Mouse (Mus musculus) left cerebral cortex, adult 2 months (tissue): ENCODE measurements around the gene Pqbp1. TPM values are rescaled to one million over a fixed set of nuclear protein-coding genes. Genes with fewer than 3 reads are reported as not detected.

Experiments
- DNase-seq, 2 experiments: peaks; one replicate each; pipeline ENCODE4 v3.0.0; 2021 to 2022; ENCODE audit warnings: low spot score in 2 of 2, mixed read lengths in 1 of 2; ENCODE audit errors: extremely low spot score in 1 of 2
- H3K27ac ChIP-seq: fragments of 200-600 bp; 2 replicates; pipeline ENCODE4 v1.8.1; 2022
- H3K4me3 ChIP-seq: fragments of 200-600 bp; 2 replicates; pipeline ENCODE4 v1.8.1; 2022
- CTCF ChIP-seq: fragments of 200-600 bp; IDR thresholded peaks from 2 replicates; pipeline ENCODE4 v1.8.1; 2022; ENCODE audit warnings: antibody characterized with exemption, mild to moderate bottlenecking, moderate library complexity
- intact Hi-C: fragments of 180-260 bp; cut with DNase I; formaldehyde crosslinking; loops from one replicate; pipeline ENCODE4 v1.15.1; 2025
- total RNA-seq, 2 experiments: library from RNA; stranded (reverse); gene quantifications; 2 replicates each; pipeline ENCODE4 v1.2.3; 2021

The Pqbp1 gene
- total RNA-seq, 2 experiments from 2014 or later: 80.5 to 83.6 TPM

DNA sequence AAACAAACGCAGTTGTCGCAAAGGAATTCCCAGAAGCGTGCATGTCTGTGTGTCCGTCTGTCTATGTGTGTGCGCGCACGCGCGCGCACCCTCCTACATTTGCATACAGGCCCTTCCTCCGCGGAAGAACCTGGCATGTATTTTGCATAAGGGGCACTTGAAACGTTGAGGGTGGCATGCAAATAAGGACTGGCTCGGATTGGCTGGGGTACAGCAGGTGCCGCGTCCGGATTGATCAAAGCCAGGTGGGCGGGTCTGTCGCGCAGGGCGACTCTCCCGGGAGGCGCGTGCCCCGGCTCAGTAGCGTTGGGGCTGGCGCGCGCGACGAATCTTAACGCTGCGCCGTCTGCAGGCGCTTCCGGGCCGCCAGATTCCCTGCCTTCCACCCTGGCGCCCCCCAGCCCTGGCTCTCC lies 21.1 kb downstream of the Pqbp1 start, which contains the start of gene Pim2:
Pim2 (plus strand) TSS at position 256 of the 413 bp plus-strand sequence.
- TF ChIP-seq CTCF: no peak
- intact Hi-C loops: no loop called here
- Histone ChIP-seq H3K4me3 (peak within 1 kb of the TSS; percentile 64), H3K27ac (peak within 1 kb of the TSS; percentile 90)
- peak; percentile 75 to 82 for DNase-seq

- intact Hi-C loops: no loop called here
- DNase-seq: no peak
- H3K27ac ChIP-seq: no peak overlapping the region
- no peak overlapping the region for H3K4me3 ChIP-seq
- no peak for TF ChIP-seq CTCF
Observed at GRCm38 (mm10) chrX:7869826-7870225, 29.2 kb downstream of the Pqbp1 start.

DNA sequence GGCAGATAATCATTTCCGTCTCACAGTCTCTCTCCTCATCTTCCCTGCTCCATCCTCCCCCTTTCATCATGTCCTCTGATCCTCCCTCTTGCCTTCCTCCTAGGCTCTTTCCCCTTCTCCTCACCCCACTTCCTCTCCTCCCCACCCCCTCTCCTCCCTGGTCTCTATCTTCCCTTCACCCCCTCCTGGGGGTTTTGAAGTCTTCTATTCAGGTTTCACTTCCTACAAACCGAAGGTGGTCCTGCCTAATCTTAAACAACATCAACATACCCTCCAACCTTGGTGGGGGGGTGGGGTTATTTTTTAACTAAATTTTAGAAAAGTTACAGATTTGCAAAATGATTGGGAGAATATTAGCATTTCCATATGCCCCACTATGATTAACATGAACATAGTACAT lies 30.6 kb downstream of the Pqbp1 start:
- intact Hi-C loops: no loop called here
- no peak for DNase-seq
- no peak for TF ChIP-seq CTCF
- Histone ChIP-seq H3K27ac (no peak overlapping the region), H3K4me3 (no peak overlapping the region)

GRCm38 (mm10) chrX:7867141-7867540 lies 31.9 kb downstream of the Pqbp1 start:
- DNase-seq: no peak
- Histone ChIP-seq H3K4me3 (no peak overlapping the region), H3K27ac (no peak overlapping the region)
- TF ChIP-seq CTCF: no peak
- intact Hi-C loops: no loop called here

GRCm38 (mm10) chrX:7865786-7866185 lies 33.3 kb downstream of the Pqbp1 start:
- no peak for TF ChIP-seq CTCF
- Histone ChIP-seq H3K27ac (no peak overlapping the region), H3K4me3 (no peak overlapping the region)
- DNase-seq: no peak
- intact Hi-C loops: no loop called here

DNA sequence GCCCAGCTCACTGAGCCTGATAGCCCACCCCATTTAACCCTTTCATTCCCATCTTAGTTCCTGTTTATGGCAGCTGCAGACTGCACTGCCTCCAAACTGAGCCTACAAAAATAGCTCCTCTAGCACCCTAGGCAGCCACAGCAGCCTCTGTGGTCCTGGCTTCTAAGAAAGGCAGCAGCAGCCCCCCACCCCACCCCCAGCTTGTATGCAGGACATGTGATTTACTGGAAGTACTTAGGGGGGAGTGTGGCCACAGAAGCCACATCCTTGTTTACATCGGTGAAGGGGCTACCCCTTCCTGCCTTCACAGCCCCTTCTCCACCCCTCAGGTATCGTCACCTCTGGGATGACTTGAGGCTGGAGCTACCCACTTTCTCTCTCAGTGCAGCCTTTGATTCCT lies 33.7 kb downstream of the Pqbp1 start:
- intact Hi-C loops: no loop called here

GRCm38 (mm10) chrX:7864551-7864950 lies 34.5 kb downstream of the Pqbp1 start:
- H3K4me3 ChIP-seq: no peak overlapping the region
- no peak overlapping the region for H3K27ac ChIP-seq
- intact Hi-C loops: no loop called here
- no peak for TF ChIP-seq CTCF
- DNase-seq: no peak

More for the DNA sequence above, 33.7 kb downstream of the Pqbp1 start:
- DNase-seq: no peak
- no peak overlapping the region for H3K27ac ChIP-seq
- no peak for TF ChIP-seq CTCF
- no peak overlapping the region for H3K4me3 ChIP-seq

GRCm38 (mm10) chrX:7863181-7863580 lies 35.9 kb downstream of the Pqbp1 start:
- Histone ChIP-seq H3K4me3 (no peak overlapping the region), H3K27ac (no peak overlapping the region)
- intact Hi-C loops: no loop called here
- DNase-seq: no peak
- no peak for TF ChIP-seq CTCF

- TF ChIP-seq CTCF: no peak
- H3K27ac ChIP-seq: no peak overlapping the region
- no peak overlapping the region for H3K4me3 ChIP-seq
- intact Hi-C loops: no loop called here
- no peak for DNase-seq
Observed at GRCm38 (mm10) chrX:7859191-7859753, 39.8 kb downstream of the Pqbp1 start.

DNA sequence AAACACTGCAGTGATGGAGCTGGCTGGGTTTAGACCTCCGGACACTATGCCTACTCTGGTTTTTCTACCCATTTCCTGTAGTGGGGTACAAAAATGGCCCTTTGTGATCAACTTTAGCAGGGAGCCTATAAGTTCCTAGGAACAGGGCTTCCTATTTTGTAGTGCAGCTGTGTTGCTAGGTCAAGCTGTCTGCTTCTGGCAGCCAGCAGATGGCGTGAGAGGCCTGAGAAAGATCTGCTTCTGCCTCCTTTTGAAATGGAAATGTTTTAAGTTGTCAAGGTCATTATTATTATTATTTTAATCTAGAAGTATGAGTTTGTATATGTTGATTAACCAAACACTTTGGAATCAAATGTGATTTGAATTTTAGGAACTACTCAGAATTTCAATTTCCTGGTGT lies 44.5 kb downstream of the Pqbp1 start:
- H3K27ac ChIP-seq: no peak overlapping the region
- intact Hi-C loops: no loop called here
- peak; percentile 69 for TF ChIP-seq CTCF
- peak in 1 of 2 experiments; percentile 30 for DNase-seq
- H3K4me3 ChIP-seq: no peak overlapping the region

GRCm38 (mm10) chrX:7847845-7848244 lies 51.2 kb downstream of the Pqbp1 start:
- intact Hi-C loops: loop anchor here (5.0 kb wide), 1 partner anchor 34 kb away; the partner anchor contains the start of gene Slc35a2
- H3K27ac ChIP-seq: no peak overlapping the region

More at GRCm38 (mm10) chrX:7847845-7848244, 51.2 kb downstream of the Pqbp1 start:
- H3K4me3 ChIP-seq: no peak overlapping the region
- TF ChIP-seq CTCF: no peak
- peak in 1 of 2 experiments; percentile 8 for DNase-seq

Other genes starting within 250 kb of the Pqbp1 start
- gene Prickle3, start 242.0 kb downstream of the Pqbp1 start, total RNA-seq: 1 to 10 TPM; 1.1 to 2.4 TPM
- 1 to 10 TPM; 6.5 to 8.8 TPM for gene Plp2, start 227.9 kb downstream of the Pqbp1 start, total RNA-seq
- under 1 TPM; 0.16 to 0.43 TPM for gene Magix, start 218.0 kb downstream of the Pqbp1 start, total RNA-seq
- gene Gpkow, start 202.1 kb downstream of the Pqbp1 start, total RNA-seq: 10 to 100 TPM; 32.9 to 34.5 TPM
- 10 to 100 TPM; 61.0 to 68.9 TPM for gene Wdr45, start 184.9 kb downstream of the Pqbp1 start, total RNA-seq
- not detected for gene Gm45208, start 177.0 kb downstream of the Pqbp1 start, total RNA-seq
- 10 to 100 TPM; 88.9 to 92.7 TPM for gene Praf2, start 170.8 kb downstream of the Pqbp1 start, total RNA-seq
- 10 to 100 TPM; 26.3 TPM for gene Ccdc120, start 148.4 kb downstream of the Pqbp1 start, total RNA-seq
- 10 to 100 TPM; 30.9 to 35.1 TPM for gene Tfe3, start 136.7 kb downstream of the Pqbp1 start, total RNA-seq
- gene Gripap1, start 109.5 kb downstream of the Pqbp1 start, total RNA-seq: 100 to 1,000 TPM; 109 to 113 TPM
- gene Kcnd1, start 77.0 kb downstream of the Pqbp1 start, total RNA-seq: 1 to 10 TPM; 7.7 to 9.3 TPM
- gene Otud5, start 57.9 kb downstream of the Pqbp1 start, total RNA-seq: 10 to 100 TPM; 76.4 to 84.1 TPM
- 10 to 100 TPM; 53.6 to 56.3 TPM for gene Pim2, start 21.0 kb downstream of the Pqbp1 start, total RNA-seq
- gene Slc35a2, start 15.2 kb downstream of the Pqbp1 start, total RNA-seq: 10 to 100 TPM; 31.9 to 39.6 TPM
- gene Timm17b, start 88 bp upstream of the Pqbp1 start, total RNA-seq: 10 to 100 TPM; 19.3 to 27.4 TPM
- gene Gm10491, start 8.6 kb upstream of the Pqbp1 start, total RNA-seq: not detected
- gene Gm10490, start 10.3 kb upstream of the Pqbp1 start, total RNA-seq: not detected
- 100 to 1,000 TPM; 463 to 503 TPM for gene Pcsk1n, start 20.6 kb upstream of the Pqbp1 start, total RNA-seq
- not detected for gene Eras, start 29.3 kb upstream of the Pqbp1 start, total RNA-seq
- 10 to 100 TPM; 50.3 to 52.7 TPM for gene Hdac6, start 48.6 kb upstream of the Pqbp1 start, total RNA-seq
- gene Gata1, start 78.8 kb upstream of the Pqbp1 start, total RNA-seq: not detected
- gene Glod5, start 119.2 kb upstream of the Pqbp1 start, total RNA-seq: under 1 TPM; 0.75 to 0.94 TPM
- 10 to 100 TPM; 22.5 to 27.1 TPM for gene Suv39h1, start 175.5 kb upstream of the Pqbp1 start, total RNA-seq
- 1 to 10 TPM; 1.5 to 1.9 TPM for gene Was, start 191.2 kb upstream of the Pqbp1 start, total RNA-seq
- 100 to 1,000 TPM; 190 to 220 TPM for gene Wdr13, start 233.6 kb upstream of the Pqbp1 start, total RNA-seq
- 100 to 1,000 TPM in 1 of 2 experiments, 10 to 100 TPM in 1; 86.0 to 124 TPM for gene Rbm3, start 246.6 kb upstream of the Pqbp1 start, total RNA-seq